Mouse (Mus musculus): ENCODE results near the gene Ssr4.

Ssr4 gene

GRCm38 (mm10) chrX:73816596-73817314, 29.9 kb downstream of the Ssr4 start:
- no peak for DNase-seq

GRCm38 (mm10) chrX:73823747-73824146, 36.9 kb downstream of the Ssr4 start:
- no peak for DNase-seq

- peak; percentile 15 for DNase-seq
Measured at GRCm38 (mm10) chrX:73824185-73825151, 37.6 kb downstream of the Ssr4 start, which contains the start of gene Pdzd4. TSS of gene Pdzd4 (minus strand) at chrX:73824969.

- no peak for DNase-seq
Measured at GRCm38 (mm10) chrX:73835731-73836130, 48.9 kb downstream of the Ssr4 start.

GRCm38 (mm10) chrX:73836691-73837090, 49.9 kb downstream of the Ssr4 start:
- DNase-seq = no peak
